Comparison of ENCODE assay signal across 8 mouse cellular contexts in the genomic region with DNA sequence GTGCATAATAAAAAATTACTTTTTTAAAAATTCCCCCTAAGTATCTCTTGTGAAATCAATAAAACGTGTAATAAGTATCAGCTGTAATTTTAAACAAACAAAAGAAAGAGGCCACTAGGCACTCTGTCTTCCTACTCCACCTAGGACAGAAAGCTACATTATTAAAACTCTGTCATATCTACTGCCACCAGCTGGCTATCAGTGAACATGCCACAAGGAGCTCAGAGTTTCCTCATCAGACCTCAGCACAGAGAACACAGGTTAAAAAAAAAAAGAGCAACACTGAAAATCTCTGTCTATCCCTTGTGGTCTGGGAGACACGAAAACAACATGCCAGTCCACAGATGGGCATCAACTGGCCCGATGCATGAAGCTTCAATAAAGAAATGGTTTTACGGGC.
A peak's percentile ranks its signal among the peaks of the same experiment; 100 is the strongest.
DNase-seq lines count a peak whose midpoint lies in the region; ATAC-seq and TF ChIP-seq lines count a peak whose summit lies in the region.

No protein-coding gene starts in this region.

- no peaks in the 10 kb centered on the region for H3K9me3 ChIP-seq in forebrain, postnatal 0 days (ENCODE audit: low read length)
- H3K9me3 ChIP-seq in forebrain, embryonic 16.5 days (ENCODE audit: control insufficient read depth, low read length), result no peaks in the 10 kb centered on the region
- H3K9me3 ChIP-seq in intestine, postnatal 0 days (ENCODE audit: control insufficient read depth), result no peaks in the 10 kb centered on the region
- H3K9me3 ChIP-seq in hindbrain, embryonic 10.5 days, result no peaks in the 10 kb centered on the region

- peak; percentile 46 for TF ChIP-seq CTCF in forebrain, postnatal 0 days (IDR thresholded peaks at IDR 0.05; ENCODE audit: low read depth)
- peak; percentile 63 for TF ChIP-seq CTCF in intestine, postnatal 0 days (IDR thresholded peaks at IDR 0.05; ENCODE audit: low read depth)
- TF ChIP-seq CTCF in kidney, adult 2 months (conservative IDR thresholded peaks at IDR 0.05; ENCODE audit: insufficient read depth, insufficient read length, low read depth, low read length), result no peak

- no peaks in the 10 kb centered on the region for H3K4me1 ChIP-seq in forebrain, postnatal 0 days (ENCODE audit: insufficient read depth)
- H3K4me1 ChIP-seq in forebrain, embryonic 16.5 days (replicated peaks; ENCODE audit: control insufficient read depth, insufficient read depth, low read length), result no peaks in the 10 kb centered on the region
- no peaks in the 10 kb centered on the region for H3K4me1 ChIP-seq in intestine, postnatal 0 days (replicated peaks; ENCODE audit: control insufficient read depth, insufficient read depth, low read length)
- H3K4me1 ChIP-seq in hindbrain, embryonic 10.5 days (replicated peaks), result no peaks in the 10 kb centered on the region
- H3K4me1 ChIP-seq in kidney, adult 2 months (ENCODE audit: control insufficient read depth, insufficient read depth, low read length), result no peaks in the 10 kb centered on the region

- 86% methylated on average over 4 of the region's 4 CpGs for WGBS in forebrain, postnatal 0 days
- WGBS in forebrain, embryonic 16.5 days, result 86% methylated on average over 4 of the region's 4 CpGs
- WGBS in intestine, postnatal 0 days, result 78% methylated on average over 4 of the region's 4 CpGs
- WGBS in hindbrain, embryonic 10.5 days, result 90% methylated on average over 4 of the region's 4 CpGs
- WGBS in kidney, adult 2 months, result 86% methylated on average over 4 of the region's 4 CpGs

- no peak overlapping the region for H3K4me2 ChIP-seq in forebrain, postnatal 0 days (ENCODE audit: low read depth)
- no peak overlapping the region for H3K4me2 ChIP-seq in forebrain, embryonic 16.5 days (ENCODE audit: low read length)
- no peak overlapping the region for H3K4me2 ChIP-seq in intestine, postnatal 0 days (replicated peaks; ENCODE audit: low read depth)

- no peaks in the 10 kb centered on the region for H3K27me3 ChIP-seq in forebrain, postnatal 0 days (ENCODE audit: insufficient read depth, low read length)
- H3K27me3 ChIP-seq in forebrain, embryonic 16.5 days (replicated peaks; ENCODE audit: control insufficient read depth, insufficient read depth, low read length), result no peaks in the 10 kb centered on the region
- H3K27me3 ChIP-seq in intestine, postnatal 0 days (replicated peaks; ENCODE audit: control insufficient read depth, insufficient read depth, low read length), result no peaks in the 10 kb centered on the region
- H3K27me3 ChIP-seq in hindbrain, embryonic 10.5 days (ENCODE audit: insufficient read depth, poor library complexity, severe bottlenecking), result no peaks in the 10 kb centered on the region
- H3K27me3 ChIP-seq in kidney, adult 2 months (replicated peaks; ENCODE audit: control insufficient read depth, insufficient read depth, low read length), result no peaks in the 10 kb centered on the region

- H3K4me3 ChIP-seq in forebrain, postnatal 0 days (ENCODE audit: low read depth, low read length), result no peak overlapping the region
- no peak overlapping the region for H3K4me3 ChIP-seq in forebrain, embryonic 16.5 days (replicated peaks; ENCODE audit: low read length)
- H3K4me3 ChIP-seq in intestine, postnatal 0 days (ENCODE audit: low read depth, low read length), result no peak overlapping the region
- H3K4me3 ChIP-seq in hindbrain, embryonic 10.5 days, result no peak overlapping the region
- H3K4me3 ChIP-seq in kidney, adult 2 months (ENCODE audit: insufficient read depth, low read depth, low read length), result no peak overlapping the region

- ATAC-seq in forebrain, postnatal 0 days, result no peak
- ATAC-seq in forebrain, embryonic 16.5 days, result no peak
- ATAC-seq in intestine, postnatal 0 days, result no peak

- H3K27ac ChIP-seq in forebrain, postnatal 0 days (ENCODE audit: low read depth, low read length), result no peak overlapping the region
- H3K27ac ChIP-seq in forebrain, embryonic 16.5 days (ENCODE audit: low read length), result no peak overlapping the region
- H3K27ac ChIP-seq in intestine, postnatal 0 days (ENCODE audit: low read depth, low read length), result no peak overlapping the region
- no peak overlapping the region for H3K27ac ChIP-seq in hindbrain, embryonic 10.5 days
- no peak overlapping the region for H3K27ac ChIP-seq in kidney, adult 2 months (ENCODE audit: insufficient read depth, low read depth, low read length)

- H3K36me3 ChIP-seq in forebrain, postnatal 0 days (ENCODE audit: insufficient read depth), result no peaks in the 10 kb centered on the region
- H3K36me3 ChIP-seq in forebrain, embryonic 16.5 days (ENCODE audit: control insufficient read depth, insufficient read depth), result no peaks in the 10 kb centered on the region
- no peaks in the 10 kb centered on the region for H3K36me3 ChIP-seq in intestine, postnatal 0 days (ENCODE audit: control insufficient read depth, insufficient read depth)
- H3K36me3 ChIP-seq in hindbrain, embryonic 10.5 days, result no peaks in the 10 kb centered on the region
- H3K36me3 ChIP-seq in kidney, adult 2 months (ENCODE audit: control insufficient read depth, insufficient read depth, low read length), result no peaks in the 10 kb centered on the region

- H3K9ac ChIP-seq in forebrain, postnatal 0 days, result no peak overlapping the region
- no peak overlapping the region for H3K9ac ChIP-seq in forebrain, embryonic 16.5 days (replicated peaks; ENCODE audit: low read depth, low read length)
- no peak overlapping the region for H3K9ac ChIP-seq in intestine, postnatal 0 days (ENCODE audit: low read depth, low read length)

- intact Hi-C loops in left cerebral cortex, postnatal 25 days (cut with DNase I), result loop anchor here (10.0 kb wide), 2 partner anchors 227 to 523 kb away; no protein-coding TSS in a partner anchor
- intact Hi-C loops in left cerebral cortex, postnatal 4 days (cut with DNase I), result no loop called here

- no peak for TF ChIP-seq POLR2A in kidney, adult 2 months (IDR thresholded peaks at IDR 0.05; ENCODE audit: low read depth, low read length)

- no peak for DNase-seq in forebrain, postnatal 0 days
- DNase-seq in left cerebral cortex, postnatal 25 days (ENCODE audit: low spot score in 2 of 2), result peak; percentile 26 to 40
- no peak for DNase-seq in left cerebral cortex, postnatal 4 days
- DNase-seq in brain, adult 2 months (ENCODE audit: low read depth, low spot score), result peak; percentile 73
- DNase-seq in hindbrain, embryonic 10.5 days (ENCODE audit: low spot score), result no peak
- no peak for DNase-seq in kidney, adult 2 months

Comparison
In these comparisons a context has a peak if more than half of its experiments do, and no peak if none do; other contexts are left out.
1. DNase-seq: peak in left cerebral cortex, postnatal 25 days (2 of 2) and brain, adult 2 months (single experiment); none in forebrain, postnatal 0 days (single experiment), left cerebral cortex, postnatal 4 days (single experiment), hindbrain, embryonic 10.5 days (single experiment) and kidney, adult 2 months (single experiment).